Mouse (Mus musculus): Measurements from ENCODE around the gene Tspan32.

DNA sequence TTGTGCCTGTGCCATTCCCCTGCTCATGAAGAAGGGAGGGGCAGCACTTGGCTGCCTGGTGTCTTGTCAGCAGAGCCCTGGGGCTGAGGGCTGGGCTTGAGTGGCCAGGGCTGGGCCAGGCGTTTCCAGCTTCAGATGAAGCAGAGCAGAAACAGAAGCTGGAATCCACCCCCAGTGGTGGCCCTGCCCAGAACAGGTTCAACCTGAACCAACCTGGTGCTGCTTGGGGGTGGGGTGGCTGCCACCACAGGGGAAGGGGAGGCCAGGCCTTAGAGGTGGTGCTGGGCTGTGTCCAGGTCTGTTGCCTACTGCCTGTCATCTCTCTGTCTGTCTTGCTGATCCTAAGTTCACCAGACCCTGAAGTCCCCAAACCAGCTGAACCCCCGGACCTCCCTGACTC, 48.8 kb upstream of the Tspan32 start:
- no peak for TF ChIP-seq POLR2A (IDR thresholded peaks at IDR 0.05; ENCODE audit: control insufficient read depth, low read depth, low read length)
- TF ChIP-seq CTCF (IDR thresholded peaks at IDR 0.05; ENCODE audit: control insufficient read depth, insufficient read depth, insufficient replicate concordance, low read depth, low read length): no peak

Data from testis, adult 2 months (tissue).